Mouse (Mus musculus) urinary bladder, postnatal 10 days (tissue): ENCODE results near the gene G430095P16Rik.

Experiments
- DNase-seq: peaks from one replicate; pipeline ENCODE4 v3.0.0; 2022; ENCODE audit warnings: low spot score

G430095P16Rik gene

DNA sequence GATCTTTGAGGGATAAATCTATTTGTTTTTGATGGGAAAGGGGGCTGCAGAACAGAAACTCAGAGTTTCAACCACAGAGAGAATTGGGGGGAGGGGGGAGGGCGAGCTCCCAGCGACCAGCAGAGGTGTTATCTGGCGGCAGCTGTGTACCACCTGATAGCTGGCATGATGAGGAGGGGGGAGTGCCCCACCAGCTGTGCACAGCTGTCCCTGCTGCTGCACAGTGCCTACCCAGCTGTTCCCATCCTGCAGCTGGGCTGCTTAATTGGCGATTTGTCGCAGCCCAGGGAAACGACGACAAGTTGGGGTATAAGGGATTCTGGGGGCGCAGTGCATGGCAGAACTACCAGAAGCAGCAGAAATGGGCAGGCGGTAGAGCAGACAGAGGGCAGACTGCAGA, 1.9 kb downstream of the G430095P16Rik start:
- no peak for DNase-seq

DNA sequence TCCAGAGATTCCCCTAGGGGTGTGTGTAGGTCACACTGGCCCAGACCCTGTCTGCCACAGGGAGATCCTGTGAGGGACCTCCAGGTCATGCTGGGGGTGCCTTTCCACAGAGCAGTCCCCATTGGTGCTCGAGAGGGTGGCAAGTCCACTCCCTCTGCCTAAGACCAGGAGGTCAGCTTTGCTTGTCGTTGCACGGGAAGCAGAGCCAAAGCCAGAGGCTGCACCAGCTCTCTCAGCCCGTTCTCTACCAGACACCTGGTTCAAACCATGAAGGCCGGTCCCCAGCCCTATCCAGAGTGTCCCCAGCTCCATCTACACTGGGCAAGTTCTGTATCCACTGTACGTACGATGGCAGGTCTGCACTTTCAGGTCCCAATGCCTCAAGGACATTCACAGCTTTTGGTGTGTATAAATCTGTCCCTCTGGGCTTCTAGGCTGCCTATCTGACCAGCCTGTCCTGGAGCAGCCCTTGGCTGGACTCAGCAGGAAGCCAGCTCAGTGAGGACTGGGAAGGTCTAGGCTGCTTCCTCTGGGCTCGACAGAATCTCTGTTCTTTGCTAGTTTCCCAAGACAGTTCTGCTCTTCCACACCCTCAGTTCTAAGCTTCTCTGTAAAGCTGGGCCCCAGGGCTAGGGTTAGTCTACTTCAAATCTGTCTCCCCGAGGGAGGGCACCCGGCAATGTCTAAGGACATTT, 2.6 kb downstream of the G430095P16Rik start:
- DNase-seq = no peak

DNA sequence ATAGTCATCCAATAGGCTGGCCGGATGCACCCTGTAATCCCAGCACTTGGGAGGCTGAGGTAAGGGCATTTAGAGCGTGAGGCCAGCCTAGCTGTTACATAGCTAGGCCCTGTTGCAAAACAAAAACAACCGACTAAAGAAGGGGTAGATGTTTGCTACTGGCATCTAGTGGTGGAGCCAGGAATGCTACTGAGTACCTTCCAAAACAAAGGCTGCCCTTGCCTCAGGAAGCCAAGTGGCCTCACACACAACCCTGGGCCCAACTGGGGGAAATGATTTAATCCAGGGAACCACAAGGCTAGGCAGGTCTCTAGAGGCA, 3.1 kb downstream of the G430095P16Rik start:
- DNase-seq = no peak

- no peak for DNase-seq
Observed at GRCm38 (mm10) chr8:84728474-84728873, 5.7 kb downstream of the G430095P16Rik start.

GRCm38 (mm10) chr8:84729921-84730362, 7.1 kb downstream of the G430095P16Rik start:
- no peak for DNase-seq

DNA sequence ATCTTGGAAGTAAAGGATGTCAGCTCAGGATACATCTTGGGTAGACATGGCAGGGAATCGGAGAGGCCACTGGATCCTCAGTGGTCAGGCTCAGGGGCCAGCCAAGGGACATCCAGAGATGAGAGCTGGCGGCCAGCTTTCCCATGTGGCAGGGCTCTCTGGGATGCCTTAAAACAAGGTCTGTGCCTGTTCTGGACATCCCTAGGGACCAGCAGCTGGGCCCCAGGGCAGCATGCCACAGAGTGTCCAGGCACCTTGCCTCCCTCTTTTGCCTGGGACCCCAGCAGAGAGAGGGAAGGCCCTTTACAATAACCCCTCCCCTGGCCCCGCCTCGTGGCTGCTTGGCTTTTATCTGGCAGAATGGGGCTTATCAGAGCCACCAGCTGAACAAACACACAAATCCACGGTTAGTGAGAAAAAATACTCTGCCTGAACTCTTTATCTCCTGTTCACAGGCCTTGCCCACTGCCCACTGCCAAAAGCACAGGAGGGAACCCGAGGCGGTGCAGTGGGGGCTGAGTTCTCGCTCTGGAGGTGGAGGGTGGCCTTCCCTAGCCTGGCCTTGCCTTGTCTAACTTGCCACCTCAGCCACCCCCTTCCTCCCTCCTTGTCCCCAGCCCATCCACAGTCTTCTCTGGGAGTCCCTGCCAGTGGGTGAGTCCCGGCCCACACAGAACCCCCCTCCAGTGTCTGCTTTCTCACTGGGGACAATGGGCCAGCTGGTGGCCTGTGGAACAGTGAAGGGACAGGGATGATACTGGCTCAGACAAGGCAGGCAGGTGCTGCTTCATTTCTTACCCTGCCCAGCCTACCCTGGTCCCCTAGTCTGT, 7.9 kb downstream of the G430095P16Rik start:
- no peak for DNase-seq

- no peak for DNase-seq
Observed at GRCm38 (mm10) chr8:84731371-84732177, 8.8 kb downstream of the G430095P16Rik start.

- no peak for DNase-seq
Observed at GRCm38 (mm10) chr8:84732545-84732944, 9.7 kb downstream of the G430095P16Rik start.

- DNase-seq = no peak
Observed at GRCm38 (mm10) chr8:84732996-84733395, 10.2 kb downstream of the G430095P16Rik start.

GRCm38 (mm10) chr8:84733959-84734358, 11.2 kb downstream of the G430095P16Rik start:
- no peak for DNase-seq

DNA sequence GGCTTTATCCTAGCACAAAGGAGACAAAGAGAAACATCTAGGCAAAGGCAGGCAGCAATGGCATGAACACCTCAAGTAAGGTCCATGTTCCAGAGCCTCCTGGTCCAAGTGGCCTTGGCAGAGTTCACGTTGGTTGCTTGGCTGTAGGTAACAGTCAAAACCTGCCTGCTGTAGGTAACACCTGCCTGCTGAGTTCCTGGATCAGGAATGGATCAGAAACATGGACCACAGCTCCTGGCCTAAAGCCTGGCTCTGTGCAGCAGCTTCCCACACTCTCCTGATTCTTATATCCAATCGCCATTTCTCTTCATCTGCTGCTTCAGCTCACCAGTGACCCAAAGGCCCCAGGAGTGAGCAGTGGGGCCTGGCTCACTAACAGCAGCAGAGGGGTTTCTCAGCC, 11.9 kb downstream of the G430095P16Rik start:
- no peak for DNase-seq

DNA sequence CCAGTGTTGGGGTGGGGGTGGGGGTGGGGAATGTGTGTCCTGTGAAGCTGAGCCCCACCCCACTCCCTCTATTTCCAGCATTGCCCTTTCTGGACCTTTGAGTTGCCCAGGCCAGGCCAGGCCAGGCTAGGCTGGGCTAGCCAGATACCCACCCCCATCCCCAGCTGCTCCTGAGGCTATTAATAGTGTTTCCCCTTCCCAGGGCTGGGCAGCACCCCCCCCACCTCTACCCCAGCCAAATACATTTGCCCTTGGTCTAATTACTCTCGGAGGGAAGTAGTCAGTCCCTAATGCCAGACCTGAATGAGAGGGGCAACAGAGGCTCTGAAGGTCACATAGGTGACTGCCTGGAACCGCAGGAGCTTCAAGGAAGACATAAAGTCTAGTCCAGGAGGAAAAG, 12.8 kb downstream of the G430095P16Rik start:
- DNase-seq = no peak

DNA sequence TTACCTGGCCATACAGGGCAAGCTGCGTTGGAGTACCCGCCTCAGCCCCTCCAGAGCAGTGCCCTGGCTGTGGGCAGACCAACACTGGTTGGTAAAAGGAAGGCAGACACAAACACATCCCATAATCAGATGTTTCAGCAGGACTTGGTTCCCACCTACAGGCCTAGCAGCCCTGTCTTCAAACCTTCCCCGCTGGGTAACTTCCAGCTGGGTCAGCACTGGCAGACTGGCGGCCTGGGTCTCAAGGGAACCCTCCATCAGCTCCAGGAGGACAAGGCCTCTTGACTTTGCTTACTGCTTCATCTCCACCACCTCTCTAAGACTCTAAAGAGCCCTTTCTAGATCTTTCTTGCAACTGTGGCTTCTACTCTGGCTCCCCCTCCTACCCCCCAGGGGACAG, 13.7 kb downstream of the G430095P16Rik start:
- DNase-seq = no peak

GRCm38 (mm10) chr8:84737608-84738007, 14.8 kb downstream of the G430095P16Rik start:
- DNase-seq = no peak

DNA sequence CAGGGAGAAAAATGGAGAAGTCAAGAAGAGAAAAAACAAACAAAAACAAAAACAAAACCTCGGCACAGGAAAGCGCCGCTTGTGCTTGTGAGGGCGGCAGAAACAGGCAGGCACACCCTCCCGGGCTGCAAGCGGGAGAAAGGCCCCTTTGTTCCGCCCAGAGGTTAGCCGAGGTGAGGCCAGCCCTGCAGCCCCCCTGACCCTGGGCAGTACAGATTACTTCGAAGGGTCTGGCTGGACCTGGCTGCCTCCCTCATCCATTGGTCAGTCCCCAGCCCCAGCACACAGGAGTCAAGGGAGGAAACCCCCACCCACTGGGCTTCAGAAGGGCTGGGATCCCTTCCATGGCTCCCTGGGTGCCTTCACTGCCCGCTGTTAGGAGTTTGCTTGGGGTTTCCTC, 15.5 kb downstream of the G430095P16Rik start:
- DNase-seq = no peak

GRCm38 (mm10) chr8:84738715-84739400, 16.1 kb downstream of the G430095P16Rik start:
- DNase-seq = no peak

- DNase-seq = no peak
Observed at GRCm38 (mm10) chr8:84739401-84739742, 16.6 kb downstream of the G430095P16Rik start.

- DNase-seq = no peak
Observed at GRCm38 (mm10) chr8:84740895-84741843, 18.4 kb downstream of the G430095P16Rik start.

DNA sequence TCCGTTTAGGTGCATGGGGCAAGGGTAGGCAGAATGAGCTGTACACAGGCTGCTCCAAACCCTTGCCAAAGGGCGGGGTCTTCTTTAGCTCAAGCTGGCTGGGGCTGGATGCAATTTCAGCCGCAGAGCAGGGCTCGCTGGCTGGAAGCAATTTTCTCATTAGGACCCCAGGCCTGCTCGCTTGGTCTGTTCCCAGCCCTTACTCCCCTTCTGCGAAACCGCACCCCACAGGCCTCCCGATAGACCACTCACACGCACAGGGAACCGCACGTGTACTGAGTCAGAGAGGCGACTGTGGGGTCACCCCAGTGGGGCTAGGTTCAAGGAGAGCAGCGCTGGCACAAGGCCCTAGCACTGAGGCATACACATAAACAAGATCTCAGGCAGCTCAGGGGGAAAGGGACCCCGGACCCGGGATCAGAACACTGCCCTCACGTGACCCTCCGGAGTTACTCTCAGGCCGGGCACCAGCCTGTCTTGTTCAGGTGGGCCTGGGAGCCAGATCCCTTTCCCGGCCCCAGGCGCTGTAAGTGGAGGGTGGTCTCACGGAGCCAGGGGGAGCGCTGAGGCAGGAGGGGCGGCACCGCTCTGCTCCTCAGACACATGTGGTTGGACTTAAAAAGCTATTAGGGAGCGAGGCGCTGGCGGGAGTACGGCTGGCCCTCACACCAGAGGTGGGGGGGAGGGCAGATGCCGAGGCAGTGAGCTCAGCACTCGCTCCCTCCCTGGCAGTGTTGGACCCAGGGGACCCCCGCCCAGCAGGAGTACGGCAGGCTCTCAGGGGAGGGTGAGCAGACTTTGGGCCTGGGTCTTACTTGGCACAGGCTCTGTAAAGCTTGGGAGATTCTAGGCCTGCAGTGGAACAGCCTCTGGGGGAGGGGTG, 19.6 kb downstream of the G430095P16Rik start:
- DNase-seq = no peak

DNA sequence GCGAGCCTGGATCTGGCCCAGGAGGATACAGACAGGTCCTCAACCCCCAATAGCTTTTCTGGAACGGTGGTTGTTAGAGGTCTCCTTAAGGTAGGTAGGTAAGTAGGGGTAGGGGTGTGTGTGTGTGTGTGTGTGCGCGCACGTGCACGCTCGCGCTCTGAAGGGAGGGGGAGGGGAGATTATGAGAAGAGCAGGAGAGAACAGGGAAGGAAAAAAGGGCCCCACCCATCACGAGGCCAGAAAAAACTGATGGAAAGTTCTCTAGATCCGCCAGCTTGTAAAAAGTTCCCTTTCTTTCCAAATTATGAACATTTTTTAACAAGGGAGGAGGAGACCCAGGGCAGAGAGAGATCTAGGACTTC, 20.2 kb downstream of the G430095P16Rik start:
- DNase-seq = no peak
